Mouse (Mus musculus): ENCODE data around the gene Plxnb2.

The Plxnb2 gene

GRCm38 (mm10) chr15:89180571-89181229 lies at the start of gene Plxnb2:
Plxnb2 (minus strand) TSS chr15:89180788.
- DNase-seq: peak; percentile 87 to 93

- peak; percentile 45 to 48 for DNase-seq
These were observed 35.1 kb upstream of the Plxnb2 start for GRCm38 (mm10) chr15:89215611-89216233.

GRCm38 (mm10) chr15:89214953-89215352 lies 34.4 kb upstream of the Plxnb2 start:
- DNase-seq: peak in 1 of 2 experiments; percentile 22

GRCm38 (mm10) chr15:89213517-89213916 lies 32.9 kb upstream of the Plxnb2 start:
- DNase-seq: no peak

GRCm38 (mm10) chr15:89212495-89212894 lies 31.9 kb upstream of the Plxnb2 start:
- DNase-seq: peak in 1 of 2 experiments; percentile 24

- DNase-seq: peak; percentile 57 to 58
These were observed 31.3 kb upstream of the Plxnb2 start for GRCm38 (mm10) chr15:89211716-89212461.

GRCm38 (mm10) chr15:89210915-89211715 lies 30.5 kb upstream of the Plxnb2 start, which contains the start of gene Ppp6r2:
Ppp6r2 (plus strand) TSS chr15:89211553.
- DNase-seq: peak; percentile 94 to 95

- peak; percentile 95 to 98 for DNase-seq
These were observed 29.5 kb upstream of the Plxnb2 start for GRCm38 (mm10) chr15:89209886-89210761.

- DNase-seq: no peak
These were observed 26.9 kb upstream of the Plxnb2 start for GRCm38 (mm10) chr15:89207457-89207856.

GRCm38 (mm10) chr15:89197056-89197455 lies 16.5 kb upstream of the Plxnb2 start:
- peak; percentile 36 to 44 for DNase-seq

GRCm38 (mm10) chr15:89196313-89196706 lies 15.7 kb upstream of the Plxnb2 start, which contains the start of gene Dennd6b:
Dennd6b (minus strand) TSS chr15:89196496.
- DNase-seq: peak; percentile 98

- peak; percentile 95 to 97 for DNase-seq
These were observed 15.2 kb upstream of the Plxnb2 start for GRCm38 (mm10) chr15:89195690-89196312.

- DNase-seq: peak; percentile 60 to 61
These were observed 14.7 kb upstream of the Plxnb2 start for GRCm38 (mm10) chr15:89195261-89195681.

- DNase-seq: peak in 1 of 2 experiments; percentile 79
These were observed 4.3 kb upstream of the Plxnb2 start for GRCm38 (mm10) chr15:89184937-89185227.

- DNase-seq: peak; percentile 68 to 81
These were observed 3.8 kb upstream of the Plxnb2 start for GRCm38 (mm10) chr15:89184141-89184936.

- DNase-seq: peak; percentile 68 to 73
These were observed 2.3 kb upstream of the Plxnb2 start for GRCm38 (mm10) chr15:89182842-89183241.

GRCm38 (mm10) chr15:89182328-89182741 lies 1.7 kb upstream of the Plxnb2 start:
- DNase-seq: peak; percentile 90 to 93

- DNase-seq: peak; percentile 52 to 53
These were observed 1.1 kb upstream of the Plxnb2 start for GRCm38 (mm10) chr15:89181561-89182270.

- peak in 1 of 2 experiments; percentile 68 for DNase-seq
These were observed 477 bp downstream of the Plxnb2 start for GRCm38 (mm10) chr15:89180081-89180541.

- peak in 1 of 2 experiments; percentile 26 for DNase-seq
These were observed 991 bp downstream of the Plxnb2 start for GRCm38 (mm10) chr15:89179630-89179964.

Measured in cerebellum, postnatal 10 days (tissue).